Mouse (Mus musculus): ENCODE data around the gene Sar1a.

Sar1a gene

DNA sequence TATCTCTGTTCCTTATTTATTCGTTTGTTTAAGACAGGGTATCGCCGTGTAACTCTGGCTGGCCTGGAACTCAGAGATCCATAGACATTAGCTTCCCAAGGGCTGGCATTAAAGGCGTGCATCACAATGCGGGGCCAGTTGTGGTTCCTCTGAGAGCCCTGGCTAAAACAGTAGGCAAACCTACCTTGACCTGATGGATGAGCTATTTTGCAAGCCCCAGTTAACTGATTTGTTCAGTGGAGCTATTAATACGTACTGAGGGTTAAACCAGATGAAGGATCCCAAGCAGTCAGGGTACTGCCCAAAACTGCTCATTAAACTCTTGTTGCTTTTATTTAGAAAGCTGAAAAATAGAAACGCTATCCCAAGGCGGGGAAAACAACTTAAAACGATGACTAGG is 554 bp upstream of the Sar1a start:
- DNase-seq (ENCODE audit: low spot score in 2 of 2), result no peak

DNA sequence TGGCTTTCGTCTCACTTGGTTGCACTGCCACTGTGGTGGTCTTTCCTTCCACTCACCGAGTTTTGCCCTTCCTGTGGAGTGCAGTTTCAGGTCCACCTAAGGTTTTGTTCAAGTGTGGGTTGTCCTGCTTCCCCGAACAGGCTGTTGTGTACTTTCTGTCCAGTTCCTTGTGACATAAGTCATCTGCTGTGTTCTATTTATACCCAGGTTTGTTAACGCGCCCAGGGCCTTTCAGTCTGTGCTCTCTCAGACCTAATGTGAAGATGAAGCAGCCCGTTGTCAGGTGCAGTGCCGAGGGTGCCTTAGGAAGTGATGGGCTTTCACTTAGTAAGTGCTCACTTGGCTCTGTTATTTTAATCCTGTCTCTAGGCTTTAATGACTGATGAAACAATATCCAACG is 9.3 kb downstream of the Sar1a start:
- DNase-seq (ENCODE audit: low spot score in 2 of 2), result no peak

- DNase-seq (ENCODE audit: low spot score in 2 of 2), result no peak
These were observed 13.5 kb downstream of the Sar1a start for GRCm38 (mm10) chr10:61693563-61693962.

DNA sequence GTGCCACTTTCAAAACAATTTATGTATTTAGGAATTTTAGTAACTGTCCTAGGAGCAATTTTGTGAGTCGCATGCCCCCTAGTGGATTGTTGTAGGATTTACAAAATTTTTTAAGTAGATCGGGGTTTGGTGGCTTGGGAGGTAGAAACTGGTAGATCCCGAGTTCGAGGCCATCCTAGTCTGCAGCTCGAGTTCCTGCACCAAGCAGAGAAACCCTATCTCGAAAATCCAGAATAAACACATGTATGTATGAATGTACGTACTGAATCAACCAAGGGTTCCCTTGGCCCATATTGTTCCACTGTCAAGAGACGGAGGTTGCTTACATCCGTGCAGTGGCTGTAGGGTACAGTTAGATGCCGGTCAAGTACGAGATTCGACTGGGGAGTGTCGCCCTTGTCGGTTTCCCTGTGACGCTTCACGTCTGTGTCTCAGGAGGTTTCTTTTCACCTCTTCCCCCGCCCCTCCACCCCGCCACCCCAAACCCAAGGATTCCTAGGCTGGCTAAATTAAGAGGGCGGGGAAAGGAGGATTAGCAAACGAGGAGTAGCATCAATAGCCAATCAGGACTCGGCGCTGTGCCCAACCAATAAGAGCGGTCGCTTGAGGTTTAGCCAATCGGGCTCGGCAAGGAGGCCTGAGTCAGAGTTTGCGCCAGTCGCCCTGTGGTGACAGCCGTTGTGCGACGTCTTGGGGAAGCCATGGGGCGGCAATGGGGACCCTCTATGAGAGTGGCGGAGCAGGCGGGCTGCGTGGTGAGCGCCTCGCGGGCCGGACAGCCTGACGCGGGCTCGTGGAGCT is 15.0 kb downstream of the Sar1a start, which contains the start of gene Tysnd1:
TSS of gene Tysnd1 (plus strand) at position 645 of the 801 bp plus-strand sequence.
- peak; percentile 100 for DNase-seq (ENCODE audit: low spot score in 2 of 2)

DNA sequence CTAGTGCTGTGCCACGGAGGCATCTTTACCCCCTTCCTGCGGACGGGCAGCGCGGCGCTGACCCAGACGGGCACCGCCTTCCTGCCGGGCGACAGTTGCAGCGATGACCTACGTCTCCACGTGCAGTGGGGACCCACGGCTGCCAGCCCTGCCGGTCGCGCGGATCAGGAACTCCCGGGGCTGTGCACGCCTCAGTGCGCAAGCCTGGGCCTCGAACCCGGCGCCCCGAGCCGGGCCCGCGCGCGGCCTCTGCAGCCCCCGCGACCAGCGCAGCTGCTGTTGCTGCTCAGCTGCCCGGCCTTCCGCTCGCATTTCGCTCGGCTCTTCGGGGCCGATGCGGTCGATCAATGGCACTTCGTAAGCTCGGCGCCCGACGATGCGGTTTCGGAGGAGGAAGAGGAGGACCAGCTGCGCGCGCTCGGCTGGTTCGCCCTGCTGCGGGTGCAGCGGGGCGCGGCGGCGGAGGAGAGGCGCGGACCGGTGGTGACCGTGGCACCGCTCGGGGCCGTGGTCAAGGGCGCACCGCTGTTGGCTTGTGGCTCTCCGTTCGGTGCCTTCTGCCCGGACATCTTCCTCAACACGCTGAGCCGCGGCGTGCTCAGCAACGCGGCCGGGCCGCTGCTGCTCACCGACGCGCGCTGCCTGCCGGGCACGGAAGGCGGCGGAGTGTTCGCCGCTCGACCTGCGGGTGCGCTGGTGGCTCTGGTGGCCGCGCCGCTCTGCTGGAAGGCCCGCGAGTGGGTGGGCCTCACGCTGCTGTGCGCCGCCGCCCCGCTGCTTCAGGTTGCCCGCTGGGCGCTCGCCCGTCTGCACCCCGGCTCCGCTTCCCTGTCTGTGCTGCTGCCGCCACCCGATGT is 15.8 kb downstream of the Sar1a start:
- no peak for DNase-seq (ENCODE audit: low spot score in 2 of 2)

DNA sequence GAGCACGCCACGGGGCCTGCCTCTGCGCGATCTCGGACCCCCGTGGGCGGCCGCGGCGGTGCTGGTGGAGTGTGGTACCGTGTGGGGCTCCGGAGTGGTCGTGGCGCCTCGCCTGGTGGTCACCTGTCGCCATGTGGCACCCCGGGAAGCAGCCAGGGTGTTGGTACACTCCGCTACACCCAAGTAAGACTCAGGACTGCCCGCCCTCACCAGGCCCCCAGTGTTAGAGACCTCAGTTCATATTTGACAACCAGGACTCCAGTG is 16.4 kb downstream of the Sar1a start:
- peak in 1 of 2 experiments; percentile 43 for DNase-seq (ENCODE audit: low spot score in 2 of 2)

GRCm38 (mm10) chr10:61697028-61697427 is 16.9 kb downstream of the Sar1a start:
- DNase-seq (ENCODE audit: low spot score in 2 of 2), result no peak

- no peak for DNase-seq (ENCODE audit: low spot score in 2 of 2)
These were observed 24.6 kb downstream of the Sar1a start for GRCm38 (mm10) chr10:61704663-61705062.

- DNase-seq (ENCODE audit: low spot score in 2 of 2), result no peak
These were observed 26.6 kb downstream of the Sar1a start for GRCm38 (mm10) chr10:61706412-61707375.

DNA sequence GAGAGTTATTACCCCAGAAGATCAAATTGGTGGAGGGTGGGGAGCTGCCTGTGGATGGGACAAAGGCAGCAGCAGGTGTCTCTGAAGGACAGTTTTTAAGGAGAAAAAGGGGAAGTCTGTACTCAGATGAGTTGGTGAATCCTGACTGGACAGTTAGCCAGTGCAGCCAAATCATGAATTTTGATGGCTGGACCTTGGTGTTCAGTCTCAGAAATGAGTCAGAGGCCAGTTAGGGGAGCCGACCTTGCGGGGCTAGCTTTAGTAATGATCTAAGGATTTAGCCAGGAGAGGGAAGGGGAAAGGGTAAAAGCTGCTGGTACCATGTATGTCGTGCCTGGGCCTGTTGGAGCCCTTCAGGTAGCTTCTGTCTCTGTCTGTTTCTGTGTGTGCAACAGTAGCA is 33.5 kb downstream of the Sar1a start:
- no peak for DNase-seq (ENCODE audit: low spot score in 2 of 2)

DNA sequence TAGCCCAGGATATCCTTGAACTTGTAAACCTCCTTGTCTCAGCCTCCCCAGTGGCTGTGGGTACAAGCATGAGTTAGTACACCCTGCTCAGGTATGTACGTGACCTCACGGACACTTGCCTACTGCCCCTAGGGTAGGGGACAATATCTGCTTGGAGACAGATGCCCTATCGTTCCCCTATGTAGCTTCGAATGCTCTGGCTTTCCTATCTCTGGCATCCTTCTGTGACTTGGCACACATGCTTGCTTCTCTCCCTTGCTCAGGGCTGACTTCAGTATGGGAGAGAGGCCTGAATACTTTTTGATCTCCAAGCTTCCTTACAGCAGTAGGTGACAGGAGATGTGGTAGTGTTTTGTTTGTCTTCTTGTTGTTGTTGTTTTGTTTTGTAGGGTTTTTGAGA is 34.0 kb downstream of the Sar1a start:
- DNase-seq (ENCODE audit: low spot score in 2 of 2), result no peak

- DNase-seq (ENCODE audit: low spot score in 2 of 2), result no peak
These were observed 34.8 kb downstream of the Sar1a start, which contains the start of gene Aifm2 for GRCm38 (mm10) chr10:61714771-61715461. Aifm2 (plus strand) TSS chr10:61715263.

DNA sequence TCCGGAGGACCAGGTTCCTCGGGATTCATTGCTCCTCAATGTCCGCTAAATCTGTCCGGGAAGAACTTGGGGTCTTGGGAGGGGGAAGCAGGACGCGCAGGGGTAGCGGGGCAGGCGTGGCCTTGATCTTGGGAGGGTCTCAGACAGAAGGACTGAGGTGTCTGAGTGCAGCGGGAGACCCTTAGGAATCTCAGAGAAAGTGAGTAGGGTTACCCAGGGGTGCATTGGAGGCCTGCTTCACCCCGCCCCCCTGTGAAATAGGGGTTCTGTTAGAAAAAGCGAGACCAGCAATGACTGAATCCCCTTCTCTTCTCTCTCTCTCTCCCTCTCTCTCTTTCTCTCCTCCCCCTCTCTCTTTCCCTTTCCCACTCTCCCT is 35.4 kb downstream of the Sar1a start:
- DNase-seq (ENCODE audit: low spot score in 2 of 2), result no peak

DNA sequence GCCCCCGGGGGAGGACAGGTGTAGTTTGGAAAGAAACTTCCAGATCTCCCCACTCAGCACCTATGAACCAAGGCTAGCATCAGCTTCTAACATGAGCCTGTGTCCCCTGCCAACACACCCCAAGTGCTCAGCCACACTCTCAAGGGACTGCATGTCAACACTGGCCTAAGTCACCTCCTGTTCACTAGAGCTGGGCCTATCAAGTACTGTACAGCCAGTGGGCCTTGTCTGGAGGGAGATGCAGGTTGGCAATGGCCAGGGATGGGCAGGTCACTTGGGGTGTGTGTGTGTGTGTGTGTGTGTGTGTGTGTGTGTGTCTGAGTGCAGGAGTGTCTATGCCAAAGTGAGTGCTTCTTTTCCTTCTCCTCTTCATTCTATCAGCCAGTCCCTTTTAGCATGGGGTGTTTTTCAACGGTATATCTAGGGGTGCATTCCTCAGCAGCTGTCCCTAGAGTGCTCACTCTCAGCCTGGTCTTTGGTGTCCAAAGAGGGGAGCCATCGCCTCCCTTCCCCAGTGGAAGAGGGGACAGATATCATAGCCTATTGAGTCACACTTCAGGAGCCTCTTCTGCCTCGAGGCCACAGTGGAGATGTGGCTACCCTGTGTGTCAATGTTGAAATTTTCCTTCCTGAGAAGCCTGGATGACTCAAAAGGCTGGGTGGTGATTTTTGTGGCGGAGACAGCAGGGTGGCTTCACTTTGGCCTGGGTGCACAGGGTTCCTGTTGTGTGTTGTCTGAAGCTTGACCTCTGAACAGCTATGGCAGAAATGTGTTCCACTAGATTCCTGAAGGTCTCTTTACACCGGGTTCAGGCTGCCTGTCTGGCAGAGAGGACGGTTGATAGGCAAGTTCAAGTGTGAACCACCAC is 36.1 kb downstream of the Sar1a start:
- no peak for DNase-seq (ENCODE audit: low spot score in 2 of 2)

DNA sequence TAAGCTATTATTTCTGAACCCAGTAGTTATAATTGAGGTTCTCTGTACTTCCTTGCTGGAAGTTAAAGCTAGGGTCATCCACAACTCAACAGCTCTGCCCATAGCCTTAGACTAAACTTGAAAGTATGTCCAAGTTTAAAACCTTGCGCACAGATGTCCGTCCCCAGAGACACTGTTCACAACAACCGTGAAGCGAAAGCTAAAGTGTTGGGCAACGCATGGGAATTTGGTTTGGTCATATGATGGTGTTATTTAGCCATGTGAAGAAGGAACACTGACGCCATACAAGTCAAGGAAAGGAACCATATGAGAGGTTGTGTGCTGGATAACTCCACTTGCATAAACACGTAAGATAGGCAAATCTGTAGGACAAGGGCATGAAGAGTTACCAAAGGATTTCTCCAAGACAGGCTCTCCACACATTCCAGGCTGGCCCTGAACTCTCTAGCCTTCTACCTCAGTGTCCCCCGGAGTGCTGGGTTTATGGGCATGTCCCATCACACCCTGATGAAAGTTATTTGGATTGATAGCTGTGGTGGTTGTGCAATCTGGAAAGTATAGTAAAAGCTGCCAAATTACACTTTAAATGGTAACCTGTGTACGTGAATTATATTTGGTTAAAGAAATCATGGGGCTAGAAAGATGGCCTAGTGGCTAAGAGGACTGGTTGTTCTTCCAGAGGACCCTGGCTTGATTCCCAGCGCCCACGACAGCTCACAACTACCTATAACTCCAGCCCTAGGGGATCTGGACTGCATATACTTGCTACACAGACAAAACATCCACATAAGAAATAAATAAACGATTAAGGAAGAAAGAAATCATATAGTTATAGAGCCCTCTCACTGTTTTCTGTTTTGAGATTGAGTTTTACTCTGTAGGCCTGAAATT is 37.6 kb downstream of the Sar1a start:
- DNase-seq (ENCODE audit: low spot score in 2 of 2), result no peak

DNA sequence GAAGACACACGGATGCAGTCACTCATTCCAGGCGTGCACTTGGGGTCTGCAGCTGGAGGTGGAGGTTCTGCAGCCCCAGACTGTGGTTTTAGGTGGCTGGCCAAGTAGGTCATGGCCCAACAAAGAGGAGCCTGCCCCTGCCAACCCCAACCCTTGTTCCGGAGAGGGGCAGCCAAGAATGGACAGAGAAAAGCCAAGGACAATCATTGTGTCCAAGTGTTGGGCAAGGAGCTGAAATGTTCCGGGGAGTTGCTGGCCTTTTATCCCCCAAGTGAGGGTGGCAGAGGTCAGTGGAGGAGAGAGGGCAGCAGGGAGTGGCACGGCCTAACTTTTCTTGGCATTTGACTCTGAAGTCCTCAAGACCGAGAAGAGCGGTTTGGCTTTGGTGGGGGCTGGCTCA is 40.2 kb downstream of the Sar1a start:
- no peak for DNase-seq (ENCODE audit: low spot score in 2 of 2)

- no peak for DNase-seq (ENCODE audit: low spot score in 2 of 2)
These were observed 42.1 kb downstream of the Sar1a start for GRCm38 (mm10) chr10:61722215-61722614.

DNA sequence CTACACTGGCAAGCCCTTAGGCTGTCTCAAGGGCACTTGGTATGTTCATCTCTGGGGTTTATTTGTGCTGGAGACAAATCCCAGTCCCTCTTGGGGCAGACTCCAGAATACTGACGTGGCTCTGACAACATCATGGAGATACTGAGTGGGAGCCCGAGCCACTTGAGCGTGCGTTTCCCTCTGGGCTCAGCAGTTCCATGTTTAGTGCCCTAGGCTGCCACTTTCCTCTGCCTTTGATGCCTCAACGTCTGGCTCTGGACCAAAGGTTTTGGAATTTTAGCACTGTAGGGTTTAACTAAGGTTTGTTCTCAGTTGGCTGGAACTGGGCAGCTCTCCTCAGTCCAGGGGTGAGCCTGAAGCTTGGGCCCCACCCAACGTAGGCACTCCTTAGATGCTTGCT is 43.2 kb downstream of the Sar1a start:
- DNase-seq (ENCODE audit: low spot score in 2 of 2), result no peak

- DNase-seq (ENCODE audit: low spot score in 2 of 2), result no peak
These were observed 49.1 kb downstream of the Sar1a start for GRCm38 (mm10) chr10:61729181-61729580.
